ENCODE assay signal across 30 mouse cellular contexts in the genomic region with DNA sequence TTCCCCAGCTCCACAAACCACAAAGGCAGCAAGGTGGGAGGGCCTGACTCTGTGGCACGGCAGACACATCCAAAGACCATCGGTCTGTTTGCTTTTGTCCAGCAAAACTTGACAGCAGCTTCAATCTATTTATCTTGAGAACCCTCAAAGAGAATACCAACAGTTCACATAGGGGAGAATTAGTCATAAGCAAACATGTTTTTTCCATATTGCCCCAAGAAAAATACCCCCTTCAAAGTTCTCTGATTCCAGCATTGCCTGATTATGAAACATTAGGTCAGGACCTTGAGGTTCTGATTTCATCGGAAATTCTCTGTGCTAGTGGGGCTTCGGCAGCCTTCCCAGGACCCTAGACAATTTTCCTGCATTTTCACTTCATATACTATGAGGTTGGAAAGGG.
"Had no signal": no experiment of that assay in that cellular context is flagged by ENCODE, and none has a peak within 500 bp of the region (broad histone marks: within the 10 kb centered on the region; RNA-seq: fewer than 3 reads in every experiment).

No protein-coding gene starts in this region.

- H3K4me3 ChIP-seq: limb, embryonic 10.5 days; limb, embryonic 12.5 days; limb, embryonic 13.5 days; limb, embryonic 15.5 days; liver, embryonic 12.5 days; liver, embryonic 13.5 days; liver, embryonic 15.5 days; lung, embryonic 15.5 days; megakaryocyte, embryonic 14.5 days; midbrain, embryonic 10.5 days; midbrain, embryonic 12.5 days; midbrain, embryonic 13.5 days; midbrain, embryonic 15.5 days; myocyte; neural tube, embryonic 12.5 days; neural tube, embryonic 13.5 days had no signal

- ATAC-seq: liver, embryonic 12.5 days; liver, postnatal 0 days; lung, postnatal 0 days; midbrain, embryonic 13.5 days; midbrain, embryonic 15.5 days; midbrain, embryonic 16.5 days had no signal

- H3K27ac ChIP-seq: limb, embryonic 10.5 days; limb, embryonic 12.5 days; limb, embryonic 13.5 days; limb, embryonic 15.5 days; liver, embryonic 12.5 days; liver, embryonic 13.5 days; liver, embryonic 14.5 days; liver, embryonic 15.5 days; lung, embryonic 15.5 days; macrophage; midbrain, embryonic 10.5 days; midbrain, embryonic 12.5 days; midbrain, embryonic 13.5 days; midbrain, embryonic 15.5 days; neural tube, embryonic 12.5 days; neural tube, embryonic 13.5 days had no signal

- H3K4me1 ChIP-seq: limb, embryonic 10.5 days; limb, embryonic 12.5 days; limb, embryonic 13.5 days; limb, embryonic 15.5 days; liver, embryonic 12.5 days; liver, embryonic 13.5 days; liver, embryonic 15.5 days; midbrain, embryonic 10.5 days; midbrain, embryonic 12.5 days; midbrain, embryonic 13.5 days; midbrain, embryonic 15.5 days; neural tube, embryonic 12.5 days; neural tube, embryonic 13.5 days had no signal

- DNase-seq: left cerebral cortex, postnatal 4 days; liver; liver, embryonic 13.5 days; liver, postnatal 0 days; lung, adult 2 months; lung, embryonic 14.5 days; lung, postnatal 10 days; lung, postnatal 14 days; lung, postnatal 36 days; lung, postnatal 4 days; midbrain, embryonic 14.5 days had no signal
